Mouse (Mus musculus) G1E-ER4 (cell line): ENCODE data around the gene Tmem72. TPM values are rescaled to one million over a fixed set of nuclear protein-coding genes. Genes with fewer than 3 reads are reported as not detected.

Experiments
- GATA1 ChIP-seq: IDR thresholded peaks from one replicate; pipeline ENCODE4 v1.8.0; 2012; ENCODE audit warnings: low read length, inconsistent platforms
- polyA plus RNA-seq: library from polyadenylated mRNA; stranded (reverse); fragments of >175 nt; gene quantifications from 2 replicates; pipeline ENCODE4 v1.2.3, GENCODE M21; 2012

The Tmem72 gene
- under 0.01 TPM in 1 of 2 replicates, not detected in the other for polyA plus RNA-seq

- TF ChIP-seq GATA1, result no peak
Observed at GRCm38 (mm10) chr6:116716666-116717065, at the start of gene Tmem72. TSS of gene Tmem72 (minus strand) at chr6:116716913.

- TF ChIP-seq GATA1, result no peak
Observed at GRCm38 (mm10) chr6:116764524-116764923, 47.8 kb upstream of the Tmem72 start.

DNA sequence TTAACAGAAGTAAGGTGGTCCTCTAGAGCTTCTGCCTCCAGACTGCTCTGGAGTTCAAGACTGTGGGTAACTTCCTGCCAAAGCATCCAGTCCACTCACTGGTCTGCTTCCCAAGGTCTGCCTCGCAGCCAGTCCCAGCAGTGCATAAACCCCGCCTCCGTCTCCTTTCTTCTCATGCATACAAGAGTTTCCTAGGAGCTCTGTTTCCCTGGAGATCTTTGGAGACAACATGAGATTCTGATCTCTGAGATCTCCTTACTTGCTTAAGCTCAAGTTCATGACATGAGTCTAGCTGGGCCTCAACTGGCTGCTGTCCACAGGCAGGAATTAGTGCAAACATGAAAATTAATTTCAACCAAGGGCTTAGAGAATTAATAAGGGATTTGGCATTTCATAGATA lies 45.6 kb upstream of the Tmem72 start:
- TF ChIP-seq GATA1, result no peak

GRCm38 (mm10) chr6:116760181-116760580 lies 43.5 kb upstream of the Tmem72 start:
- no peak for TF ChIP-seq GATA1

- TF ChIP-seq GATA1, result no peak
Observed at GRCm38 (mm10) chr6:116756364-116756763, 39.7 kb upstream of the Tmem72 start.

GRCm38 (mm10) chr6:116738046-116738445 lies 21.3 kb upstream of the Tmem72 start:
- no peak for TF ChIP-seq GATA1

DNA sequence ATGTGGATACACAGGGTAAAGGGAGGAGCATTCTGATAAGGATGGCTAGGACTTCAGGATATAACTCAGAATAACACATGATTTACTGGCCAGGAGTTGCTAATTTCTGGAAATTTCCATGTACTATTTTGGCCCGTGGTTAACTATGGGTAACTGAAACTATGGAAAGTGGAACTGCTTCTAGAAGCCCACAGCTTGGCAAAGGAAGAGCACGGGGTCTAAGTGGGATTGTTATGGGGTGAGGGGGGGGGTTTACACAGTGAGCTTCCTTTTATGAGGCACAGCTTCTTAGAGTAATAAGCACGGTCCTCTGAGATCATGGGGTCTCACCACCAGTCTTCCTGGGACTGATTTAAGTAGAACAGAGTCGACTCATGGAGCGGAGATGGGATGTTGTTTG lies 18.6 kb upstream of the Tmem72 start:
- no peak for TF ChIP-seq GATA1

DNA sequence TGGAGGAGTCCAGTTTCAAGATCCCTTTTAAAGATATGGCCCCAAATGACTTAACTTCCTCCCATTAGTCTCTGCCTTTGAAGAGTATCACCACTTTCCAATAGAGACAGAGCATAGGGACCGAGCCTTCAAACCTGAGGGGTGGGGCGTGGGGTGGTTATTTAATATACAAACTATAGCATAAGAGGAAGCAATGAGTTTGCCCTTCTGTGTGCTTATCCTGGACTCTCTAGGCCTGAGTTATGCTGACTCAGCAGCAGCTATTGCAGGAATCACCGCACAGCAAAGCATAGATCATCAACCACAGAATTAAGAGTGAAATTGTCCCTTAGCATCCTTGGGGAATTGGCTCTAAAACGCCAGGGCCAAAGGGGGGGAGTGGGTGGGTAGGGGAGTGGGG lies 16.9 kb upstream of the Tmem72 start:
- TF ChIP-seq GATA1, result no peak

GRCm38 (mm10) chr6:116724489-116725160 lies 7.9 kb upstream of the Tmem72 start:
- no peak for TF ChIP-seq GATA1

DNA sequence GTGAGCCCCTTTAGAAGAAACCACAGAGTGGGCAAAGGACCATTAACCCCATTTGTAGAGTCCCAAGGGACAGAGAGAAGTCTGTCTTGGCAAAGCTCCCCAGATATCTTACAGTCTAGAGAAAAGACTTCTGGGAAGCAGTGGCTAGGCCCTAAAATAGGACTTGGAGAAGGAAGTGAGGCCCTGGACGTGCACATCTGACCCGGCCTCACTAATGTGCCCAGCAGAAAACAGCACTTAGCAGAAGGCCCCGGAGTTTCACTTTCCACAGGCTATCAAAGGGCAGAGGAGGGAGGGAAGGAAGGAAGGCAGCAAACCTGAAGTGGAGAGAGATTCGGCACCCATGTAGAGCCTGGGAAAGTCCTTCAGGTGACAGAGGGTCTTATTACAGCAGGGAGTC lies 2.2 kb upstream of the Tmem72 start:
- TF ChIP-seq GATA1, result no peak

DNA sequence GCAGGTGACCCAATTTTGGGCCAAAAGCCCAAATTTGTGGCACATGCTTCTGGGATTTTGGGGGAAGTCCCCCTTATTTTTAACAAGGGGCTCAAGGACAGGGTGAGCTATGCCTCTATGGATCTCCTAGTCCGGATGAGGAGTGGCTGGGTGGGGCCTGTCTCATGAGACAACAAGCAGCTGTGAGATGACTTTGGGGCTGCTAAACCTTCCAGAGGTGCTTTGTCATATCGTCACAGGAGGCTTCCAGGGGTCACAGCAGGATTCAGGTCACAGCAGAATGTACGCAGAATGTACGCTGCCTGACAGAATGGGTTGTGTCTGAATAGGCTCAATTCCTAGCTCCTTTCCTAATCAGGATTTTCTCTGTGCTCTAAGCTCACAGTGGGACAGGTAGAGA lies 1.6 kb upstream of the Tmem72 start:
- TF ChIP-seq GATA1, result no peak

GRCm38 (mm10) chr6:116717851-116718250 lies 1.1 kb upstream of the Tmem72 start:
- TF ChIP-seq GATA1, result no peak

GRCm38 (mm10) chr6:116715166-116715565 lies 1.5 kb downstream of the Tmem72 start:
- no peak for TF ChIP-seq GATA1

- TF ChIP-seq GATA1, result no peak
Observed at GRCm38 (mm10) chr6:116714576-116714975, 2.1 kb downstream of the Tmem72 start.

DNA sequence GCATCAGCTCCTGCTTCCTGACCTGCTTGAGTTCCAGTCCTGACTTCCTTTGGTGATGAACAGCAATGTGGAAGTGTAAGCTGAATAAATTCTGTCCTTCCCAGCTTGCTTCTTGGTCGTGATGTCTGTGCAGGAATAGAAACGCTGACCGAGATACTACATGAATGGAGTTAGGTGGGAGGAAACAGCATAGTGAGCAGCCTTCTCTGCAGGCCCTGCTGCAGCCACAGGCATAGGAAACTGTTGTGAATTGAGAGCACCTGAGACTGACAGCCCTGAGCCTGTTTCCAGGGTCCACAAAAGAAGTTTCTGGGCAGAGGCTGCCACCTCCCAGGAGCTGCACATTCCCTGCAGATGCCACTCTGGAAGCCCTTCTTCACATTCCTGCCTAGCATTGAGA lies 2.7 kb downstream of the Tmem72 start:
- no peak for TF ChIP-seq GATA1

DNA sequence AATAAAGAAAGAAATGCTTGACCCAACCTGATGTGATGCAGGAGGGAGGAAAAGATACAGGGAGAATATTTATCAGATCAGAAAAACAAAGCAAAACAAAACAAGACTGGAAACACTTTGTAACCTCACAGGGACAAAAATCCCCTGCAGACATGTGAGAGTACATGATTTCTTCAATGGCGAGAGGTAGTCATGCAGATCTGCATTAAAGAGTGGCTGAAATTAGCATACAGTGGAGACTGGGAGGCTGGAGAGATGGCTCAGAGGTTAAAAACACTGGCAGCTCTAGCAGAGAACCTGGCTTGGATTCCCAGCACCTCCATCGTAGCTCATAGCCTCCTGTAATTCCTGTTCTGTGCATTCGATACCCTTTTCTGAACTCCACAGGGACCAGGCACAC lies 4.2 kb downstream of the Tmem72 start:
- TF ChIP-seq GATA1, result no peak

- no peak for TF ChIP-seq GATA1
Observed at GRCm38 (mm10) chr6:116712062-116712461, 4.7 kb downstream of the Tmem72 start.

DNA sequence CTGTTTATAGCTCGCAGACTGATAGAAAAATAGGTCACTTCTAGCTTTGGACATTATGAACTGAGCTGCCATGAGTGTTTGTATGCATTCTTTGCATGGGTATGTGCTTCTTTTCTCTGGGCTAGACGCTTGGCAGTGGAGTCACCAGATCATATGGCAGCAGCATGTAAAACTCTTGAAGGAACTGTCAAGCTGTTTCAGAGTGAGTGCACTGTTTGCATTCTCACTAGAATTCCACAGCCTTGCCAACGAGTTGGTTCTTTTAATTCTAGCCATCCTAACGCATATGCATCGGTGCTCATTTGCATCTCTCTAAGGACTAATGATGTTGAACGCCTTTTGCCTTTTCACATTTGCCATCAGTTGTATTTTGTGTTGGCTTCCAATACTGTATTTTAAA lies 12.4 kb downstream of the Tmem72 start:
- no peak for TF ChIP-seq GATA1
